Mouse (Mus musculus) limb, embryonic 12.5 days (tissue): ENCODE measurements around the gene Stmn1. TPM values are rescaled to one million over a fixed set of nuclear protein-coding genes. Genes with fewer than 3 reads are reported as not detected.
A peak's percentile ranks its signal among the peaks of the same experiment; 100 is the strongest.
"Not testable (repeated sequence)": the region's sequence is repeated elsewhere in the genome, so short reads cannot be mapped to it uniquely, and the experiment has no call there.

Source experiments
- ATAC-seq: fragments of 200-750 bp; cut with Nextera tagmentation; 2 replicates; pipeline ENCODE4 v1.8.0; 2017; ENCODE audit warnings: low read depth, moderate TSS enrichment; ENCODE audit not compliant: insufficient number of reproducible peaks, insufficient read depth, low FRiP score, low TSS enrichment
- H3K27ac ChIP-seq: fragments of 300-500 bp; sonication (generic); 2 replicates; pipeline ENCODE4 v1.5.1; 2016; ENCODE audit warnings: mild to moderate bottlenecking, moderate library complexity
- H3K27me3 ChIP-seq: fragments of 300-500 bp; sonication (generic); 2 replicates; pipeline ENCODE4 v1.6.1; 2016; ENCODE audit warnings: mild to moderate bottlenecking, moderate library complexity
- H3K36me3 ChIP-seq: fragments of 300-500 bp; sonication (generic); 2 replicates; pipeline ENCODE4 v1.6.1; 2016; ENCODE audit warnings: mild to moderate bottlenecking, moderate library complexity
- H3K4me1 ChIP-seq: fragments of 300-500 bp; sonication (generic); replicated peaks from 2 replicates; pipeline ENCODE4 v1.6.1; 2016
- H3K4me2 ChIP-seq: fragments of 300-500 bp; sonication (generic); 2 replicates; pipeline ENCODE4 v1.6.1; 2016; ENCODE audit warnings: mild to moderate bottlenecking, moderate library complexity
- H3K4me3 ChIP-seq: fragments of 300-500 bp; sonication (generic); replicated peaks from 2 replicates; pipeline ENCODE4 v1.5.1; 2016; ENCODE audit warnings: mild to moderate bottlenecking
- H3K9ac ChIP-seq: fragments of 300-500 bp; sonication (generic); replicated peaks from 2 replicates; pipeline ENCODE4 v1.6.1; 2016; ENCODE audit warnings: mild to moderate bottlenecking, moderate library complexity
- H3K9me3 ChIP-seq: fragments of 300-500 bp; sonication (generic); 2 replicates; pipeline ENCODE4 v1.6.1; 2016; ENCODE audit warnings: mild to moderate bottlenecking, moderate library complexity
- WGBS: fragments of 180-500 bp; shearing (Covaris S2); methylation state at CpG from one replicate; pipeline ENCODE4 v1.1.7; 2016; 5-methylcytosine and 5-hydroxymethylcytosine counted together
- polyA plus RNA-seq: library from polyadenylated mRNA; unstranded; fragments of >200 nt; fragmentation: Nextera tagmentation; extraction: Ambion mirVana; gene quantifications from 2 replicates; pipeline ENCODE4 v1.2.1, GENCODE M21; 2016

Gene Stmn1
- polyA plus RNA-seq, 1 experiment from 2014 or later: 2,360 TPM

GRCm38 (mm10) chr4:134485151-134485900 lies 17.2 kb downstream of the Stmn1 start:
- H3K4me1 ChIP-seq: no peaks in the 10 kb centered on the region
- no peak overlapping the region for H3K4me3 ChIP-seq
- H3K27ac ChIP-seq: no peak overlapping the region
- H3K9ac ChIP-seq: no peak overlapping the region
- 84% methylated on average over 5 of the region's 5 CpGs for whole genome bisulfite sequencing
- H3K9me3 ChIP-seq: no peaks in the 10 kb centered on the region
- no peak overlapping the region for H3K4me2 ChIP-seq
- H3K36me3 ChIP-seq: no peaks in the 10 kb centered on the region
- no peak for ATAC-seq
- H3K27me3 ChIP-seq: peaks cover 18% of the 10 kb centered on the region

- Histone ChIP-seq H3K27me3 (peaks cover 14% of the 10 kb centered on the region; the same call in 1 of the 2 replicates), H3K36me3 (no peaks in the 10 kb centered on the region), H3K4me3 (no peak overlapping the region), H3K9me3 (no peaks in the 10 kb centered on the region), H3K9ac (no peak overlapping the region), H3K27ac (no peak overlapping the region), H3K4me2 (no peak overlapping the region), H3K4me1 (no peaks in the 10 kb centered on the region)
- no peak for ATAC-seq
- WGBS: 92% methylated on average over 5 of the region's 5 CpGs
These were observed 20.1 kb downstream of the Stmn1 start for GRCm38 (mm10) chr4:134488211-134488610.

GRCm38 (mm10) chr4:134489986-134490665 lies 22.0 kb downstream of the Stmn1 start:
- Histone ChIP-seq H3K4me1 (peaks cover 3% of the 10 kb centered on the region), H3K27me3 (no peaks in the 10 kb centered on the region), H3K4me2 (no peak overlapping the region), H3K4me3 (no peak overlapping the region), H3K9ac (no peak overlapping the region), H3K36me3 (no peaks in the 10 kb centered on the region), H3K27ac (no peak overlapping the region), H3K9me3 (no peaks in the 10 kb centered on the region)
- WGBS: 91% methylated on average over 11 of the region's 11 CpGs
- ATAC-seq: no peak

GRCm38 (mm10) chr4:134491716-134492115 lies 23.6 kb downstream of the Stmn1 start:
- Histone ChIP-seq H3K4me2 (no peak overlapping the region), H3K27me3 (no peaks in the 10 kb centered on the region), H3K9ac (no peak overlapping the region), H3K4me1 (peaks cover 16% of the 10 kb centered on the region), H3K27ac (no peak overlapping the region), H3K4me3 (no peak overlapping the region), H3K9me3 (no peaks in the 10 kb centered on the region), H3K36me3 (no peaks in the 10 kb centered on the region)
- 71% methylated on average over 6 of the region's 6 CpGs for WGBS
- no peak for ATAC-seq

- not testable (repeated sequence) for H3K9me3 ChIP-seq, H3K27ac ChIP-seq, H3K27me3 ChIP-seq, H3K4me3 ChIP-seq, ATAC-seq, H3K4me2 ChIP-seq, H3K36me3 ChIP-seq, H3K9ac ChIP-seq
- peaks cover 23% of the 10 kb centered on the region for H3K4me1 ChIP-seq
- WGBS: 93% methylated on average over 6 of the region's 6 CpGs
These were observed 26.0 kb downstream of the Stmn1 start for GRCm38 (mm10) chr4:134494161-134494560.

- H3K9me3 ChIP-seq: no peaks in the 10 kb centered on the region
- no peak overlapping the region for H3K4me3 ChIP-seq
- no peak overlapping the region for H3K4me2 ChIP-seq
- H3K27me3 ChIP-seq: peaks cover 10% of the 10 kb centered on the region; the same call in 1 of the 2 replicates
- peaks cover 23% of the 10 kb centered on the region for H3K4me1 ChIP-seq
- H3K36me3 ChIP-seq: no peaks in the 10 kb centered on the region
- 70% methylated on average over 16 of the region's 16 CpGs for WGBS
- ATAC-seq: no peak
- no peak overlapping the region for H3K9ac ChIP-seq
- no peak overlapping the region for H3K27ac ChIP-seq
These were observed 26.8 kb downstream of the Stmn1 start for GRCm38 (mm10) chr4:134494780-134495545.

- Histone ChIP-seq H3K4me3 (no peak overlapping the region), H3K9ac (no peak overlapping the region), H3K27ac (no peak overlapping the region), H3K4me2 (no peak overlapping the region), H3K27me3 (peaks cover 10% of the 10 kb centered on the region; the same call in 1 of the 2 replicates), H3K4me1 (peaks cover 23% of the 10 kb centered on the region), H3K9me3 (no peaks in the 10 kb centered on the region), H3K36me3 (no peaks in the 10 kb centered on the region)
- 89% methylated on average over 5 of the region's 5 CpGs for WGBS
- ATAC-seq: no peak
These were observed 27.4 kb downstream of the Stmn1 start for GRCm38 (mm10) chr4:134495546-134495923.

GRCm38 (mm10) chr4:134496595-134497210 lies 28.6 kb downstream of the Stmn1 start, which contains the start of gene Paqr7:
Gene Paqr7, plus strand, starts transcription at chr4:134496697.
- 3% methylated on average over 35 of the region's 35 CpGs for WGBS
- Histone ChIP-seq H3K9ac (peak within 1 kb of the TSS; percentile 64), H3K36me3 (no peaks in the 10 kb centered on the region), H3K4me1 (peaks cover 23% of the 10 kb centered on the region), H3K9me3 (no peaks in the 10 kb centered on the region), H3K27me3 (peaks cover 10% of the 10 kb centered on the region; the same call in 1 of the 2 replicates), H3K4me3 (peak within 1 kb of the TSS; percentile 58), H3K4me2 (peak within 1 kb of the TSS; percentile 98), H3K27ac (peak within 1 kb of the TSS; percentile 45; the same call in 1 of the 2 replicates)
- ATAC-seq: peak; percentile 61

- H3K4me2 ChIP-seq: peak overlapping the region; percentile 98
- ATAC-seq: 0 out of 2 replicates have a peak, but pooled peaks have one; percentile 16
- H3K27me3 ChIP-seq: peaks cover 10% of the 10 kb centered on the region; the same call in 1 of the 2 replicates
- H3K9me3 ChIP-seq: no peaks in the 10 kb centered on the region
- peak overlapping the region; percentile 64 for H3K9ac ChIP-seq
- H3K4me3 ChIP-seq: peak overlapping the region; percentile 58
- H3K27ac ChIP-seq: no peak overlapping the region; the same call in 1 of the 2 replicates
- WGBS: 10% methylated on average over 6 of the region's 6 CpGs
- H3K36me3 ChIP-seq: no peaks in the 10 kb centered on the region
- H3K4me1 ChIP-seq: peaks cover 23% of the 10 kb centered on the region
These were observed 29.1 kb downstream of the Stmn1 start for GRCm38 (mm10) chr4:134497223-134497622.

GRCm38 (mm10) chr4:134497986-134498731 lies 30.0 kb downstream of the Stmn1 start:
- Histone ChIP-seq H3K9ac (no peak overlapping the region), H3K4me2 (peak overlapping the region; percentile 98; the same call in 1 of the 2 replicates), H3K9me3 (no peaks in the 10 kb centered on the region), H3K27ac (no peak overlapping the region), H3K36me3 (no peaks in the 10 kb centered on the region), H3K4me1 (peaks cover 23% of the 10 kb centered on the region), H3K27me3 (peaks cover 10% of the 10 kb centered on the region; the same call in 1 of the 2 replicates), H3K4me3 (no peak overlapping the region)
- WGBS: 76% methylated on average over 12 of the region's 12 CpGs
- no peak for ATAC-seq
